Mouse (Mus musculus) liver, embryonic 11.5 days (tissue): ENCODE data around the gene 9130204L05Rik. TPM values are rescaled to one million over a fixed set of nuclear protein-coding genes. Genes with fewer than 3 reads are reported as not detected.

ENCODE experiments used
- ATAC-seq: fragments of 200-750 bp; cut with Nextera tagmentation; replicated peaks from 2 replicates; pipeline ENCODE4 v1.8.0; 2017; ENCODE audit warnings: moderate number of reproducible peaks, mild to moderate bottlenecking, moderate TSS enrichment, moderate library complexity; ENCODE audit not compliant: low FRiP score
- DNase-seq: peaks from one replicate; pipeline ENCODE4 v3.0.0-alpha.2; 2017; ENCODE audit warnings: low spot score
- H3K27ac ChIP-seq: fragments of 300-500 bp; sonication (generic); 2 replicates; pipeline ENCODE4 v1.5.1; 2014; ENCODE audit warnings: mild to moderate bottlenecking, low read depth, low read length, control low read depth
- H3K27me3 ChIP-seq: fragments of 300-500 bp; sonication (generic); replicated peaks from 2 replicates; pipeline ENCODE4 v1.6.1; 2014; ENCODE audit warnings: low read length, mixed read lengths; ENCODE audit not compliant: control insufficient read depth, insufficient read depth
- H3K36me3 ChIP-seq: fragments of 300-500 bp; sonication (generic); 2 replicates; pipeline ENCODE4 v1.6.1; 2014; ENCODE audit warnings: mild to moderate bottlenecking, low read length, moderate library complexity, mixed read lengths; ENCODE audit not compliant: control insufficient read depth, insufficient read depth
- H3K4me1 ChIP-seq: fragments of 300-500 bp; sonication (generic); replicated peaks from 2 replicates; pipeline ENCODE4 v1.6.1; 2014; ENCODE audit warnings: low read length, mixed read lengths; ENCODE audit not compliant: control insufficient read depth, insufficient read depth
- H3K4me2 ChIP-seq: fragments of 300-500 bp; sonication (generic); 2 replicates; pipeline ENCODE4 v1.6.1; 2014; ENCODE audit warnings: mild to moderate bottlenecking, control low read depth, moderate library complexity
- H3K4me3 ChIP-seq: fragments of 300-500 bp; sonication (generic); 2 replicates; pipeline ENCODE4 v1.5.1; 2014; ENCODE audit warnings: low read depth, low read length, control low read depth
- H3K9ac ChIP-seq: fragments of 300-500 bp; sonication (generic); 2 replicates; pipeline ENCODE4 v1.6.1; 2014; ENCODE audit warnings: low read depth, low read length, control low read depth
- H3K9me3 ChIP-seq: fragments of 300-500 bp; sonication (generic); 2 replicates; pipeline ENCODE4 v1.6.1; 2016; ENCODE audit warnings: low read length, inconsistent platforms, mixed read lengths; ENCODE audit not compliant: control insufficient read depth
- WGBS: fragments of 180-500 bp; shearing (Covaris S2); extraction: QIAGEN DNeasy Blood & Tissue Kit; methylation state at CpG from one replicate; pipeline ENCODE4 v1.1.7; 2014; 5-methylcytosine and 5-hydroxymethylcytosine counted together
- polyA plus RNA-seq: library from polyadenylated mRNA; unstranded; fragments of >200 nt; fragmentation: Nextera tagmentation; extraction: Ambion mirVana; gene quantifications from 2 replicates; pipeline ENCODE4 v1.2.1, GENCODE M21; 2014

Gene 9130204L05Rik
- not detected in 2 replicates for polyA plus RNA-seq

GRCm38 (mm10) chr3:91090703-91091102 lies at the start of gene 9130204L05Rik:
9130204L05Rik (minus strand) TSS chr3:91090803.
- H3K9ac ChIP-seq, result no peak within 1 kb of the TSS
- 60% methylated on average over 2 of the region's 2 CpGs for WGBS
- ATAC-seq (no peak), DNase-seq (no peak)
- 0 out of 2 replicates have a peak, but pooled peaks cover 2% of the 10 kb centered on the region for H3K9me3 ChIP-seq
- H3K27ac ChIP-seq, result no peak within 1 kb of the TSS
- no peak within 1 kb of the TSS for H3K4me2 ChIP-seq
- no peaks in the 10 kb centered on the region for H3K4me1 ChIP-seq
- H3K27me3 ChIP-seq, result no peaks in the 10 kb centered on the region
- H3K36me3 ChIP-seq, result no peaks in the 10 kb centered on the region
- H3K4me3 ChIP-seq, result no peak within 1 kb of the TSS

GRCm38 (mm10) chr3:91108696-91109095 lies 18.1 kb upstream of the 9130204L05Rik start:
- no peak overlapping the region for H3K4me2 ChIP-seq

GRCm38 (mm10) chr3:91059211-91059610 lies 31.4 kb downstream of the 9130204L05Rik start:
- Histone ChIP-seq H3K4me3 (no peak overlapping the region), H3K4me1 (no peaks in the 10 kb centered on the region), H3K27ac (no peak overlapping the region), H3K27me3 (no peaks in the 10 kb centered on the region), H3K36me3 (no peaks in the 10 kb centered on the region), H3K9ac (no peak overlapping the region), H3K4me2 (no peak overlapping the region), H3K9me3 (no peaks in the 10 kb centered on the region)
- no peak for ATAC-seq
- DNase-seq, result no peak
- WGBS, result 6% methylated on average over 1 of the region's 1 CpGs

More at GRCm38 (mm10) chr3:91108696-91109095, 18.1 kb upstream of the 9130204L05Rik start:
- H3K27me3 ChIP-seq, result no peaks in the 10 kb centered on the region
- peaks cover 3% of the 10 kb centered on the region; the same call in 1 of the 2 replicates for H3K9me3 ChIP-seq
- no peak overlapping the region for H3K9ac ChIP-seq
- H3K4me3 ChIP-seq, result no peak overlapping the region
- ATAC-seq, result no peak
- H3K4me1 ChIP-seq, result no peaks in the 10 kb centered on the region
- no peaks in the 10 kb centered on the region for H3K36me3 ChIP-seq
- no peak overlapping the region for H3K27ac ChIP-seq
- no peak for DNase-seq

- Histone ChIP-seq H3K27ac (no peak overlapping the region), H3K4me3 (no peak overlapping the region), H3K9me3 (no peaks in the 10 kb centered on the region), H3K27me3 (no peaks in the 10 kb centered on the region), H3K36me3 (no peaks in the 10 kb centered on the region), H3K9ac (no peak overlapping the region), H3K4me1 (no peaks in the 10 kb centered on the region), H3K4me2 (no peak overlapping the region)
- 12% methylated on average over 1 of the region's 1 CpGs for WGBS
- ATAC-seq (no peak), DNase-seq (no peak)
These were observed 37.9 kb downstream of the 9130204L05Rik start for GRCm38 (mm10) chr3:91052654-91053053.
